Mouse (Mus musculus): ENCODE measurements around the gene Apol9a.
"Not testable (repeated sequence)": the region's sequence is repeated elsewhere in the genome, so short reads cannot be mapped to it uniquely, and the experiment has no call there.

Apol9a gene

DNA sequence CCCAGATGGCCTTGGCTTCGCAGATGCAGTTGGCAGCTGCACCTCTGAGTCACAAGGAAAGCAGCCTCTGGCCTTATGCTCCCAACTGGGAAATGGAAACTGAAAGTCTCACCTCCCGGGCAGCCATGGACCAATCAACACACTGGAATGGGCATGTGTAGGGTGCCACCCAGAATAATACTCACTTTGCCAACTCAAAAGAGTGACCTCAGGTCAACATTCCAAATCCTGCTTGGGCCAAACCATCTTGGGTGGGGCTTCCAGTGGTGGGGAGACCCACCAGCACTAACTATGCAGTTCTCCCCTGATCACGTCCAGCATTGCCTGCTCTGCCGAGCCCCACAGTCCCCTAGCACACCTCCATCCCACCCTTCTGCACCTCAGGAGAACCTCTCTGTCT lies at the start of gene Apol9a:
TSS of gene Apol9a (minus strand) at position 101 of the 400 bp plus-strand sequence.
- not testable (repeated sequence) for DNase-seq (ENCODE audit: low spot score in 2 of 2)

DNA sequence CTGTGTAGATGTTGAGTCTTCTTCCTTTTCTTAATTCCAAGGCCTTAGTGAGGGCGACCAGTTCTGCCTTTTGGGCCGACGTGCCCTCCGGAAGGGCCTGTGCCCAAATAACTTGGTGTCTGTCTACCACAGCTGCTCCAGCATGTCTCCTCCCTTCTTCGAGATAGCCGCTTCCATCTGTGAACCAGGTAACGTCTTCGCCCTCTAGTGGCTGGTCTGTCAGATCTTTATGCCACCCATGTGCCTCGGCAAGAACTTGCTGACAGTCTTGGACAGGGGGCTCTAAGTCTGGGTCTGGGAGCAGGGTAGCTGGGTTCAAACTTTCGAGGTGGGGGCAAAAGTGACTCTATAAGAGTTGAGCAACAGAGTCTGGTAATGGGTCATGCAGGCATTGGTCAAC lies 39.0 kb upstream of the Apol9a start:
- DNase-seq (ENCODE audit: low spot score in 2 of 2), result not testable (repeated sequence)

DNA sequence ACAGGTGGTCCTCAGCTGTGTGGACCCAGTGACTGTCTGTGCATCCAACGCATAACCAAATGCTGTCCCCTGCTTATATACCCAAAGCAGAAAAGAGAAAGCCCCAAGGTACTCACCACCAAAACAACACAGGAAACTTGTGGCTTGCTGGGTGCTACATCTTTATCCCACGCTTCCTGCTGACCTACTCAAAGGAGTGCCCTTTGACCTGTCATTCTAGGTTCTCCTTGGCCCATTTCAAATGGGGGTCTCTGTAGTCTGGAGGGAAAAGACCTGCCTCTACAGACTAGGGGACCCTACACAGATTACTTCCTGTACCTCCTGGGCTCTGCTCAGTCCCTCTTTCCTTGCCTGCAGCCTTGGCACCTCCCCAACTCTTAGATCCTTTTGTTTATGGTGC lies 36.5 kb upstream of the Apol9a start, which contains the start of gene Apol7b:
TSS of gene Apol7b (minus strand) at position 101 of the 400 bp plus-strand sequence.
- DNase-seq (ENCODE audit: low spot score in 2 of 2), result not testable (repeated sequence)

DNA sequence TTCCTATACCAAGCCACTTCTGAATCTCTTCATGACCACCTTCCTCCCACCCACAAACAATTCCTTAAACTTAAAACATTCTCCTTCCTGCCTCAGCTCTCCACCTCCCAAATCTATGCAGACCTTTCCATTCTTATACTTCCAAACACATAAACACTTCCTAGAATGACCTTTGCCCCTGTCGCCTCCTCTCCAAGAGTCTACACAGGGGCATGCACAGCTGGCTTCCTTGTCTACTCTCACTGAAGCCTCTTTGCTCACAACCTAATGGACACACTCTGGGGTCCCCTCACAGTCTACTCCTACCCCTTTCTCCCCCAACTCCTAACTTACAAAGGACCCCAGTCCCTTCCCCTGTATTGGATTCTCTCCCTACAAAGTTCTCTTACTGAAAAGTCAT lies 34.7 kb upstream of the Apol9a start:
- not testable (repeated sequence) for DNase-seq (ENCODE audit: low spot score in 2 of 2)

DNA sequence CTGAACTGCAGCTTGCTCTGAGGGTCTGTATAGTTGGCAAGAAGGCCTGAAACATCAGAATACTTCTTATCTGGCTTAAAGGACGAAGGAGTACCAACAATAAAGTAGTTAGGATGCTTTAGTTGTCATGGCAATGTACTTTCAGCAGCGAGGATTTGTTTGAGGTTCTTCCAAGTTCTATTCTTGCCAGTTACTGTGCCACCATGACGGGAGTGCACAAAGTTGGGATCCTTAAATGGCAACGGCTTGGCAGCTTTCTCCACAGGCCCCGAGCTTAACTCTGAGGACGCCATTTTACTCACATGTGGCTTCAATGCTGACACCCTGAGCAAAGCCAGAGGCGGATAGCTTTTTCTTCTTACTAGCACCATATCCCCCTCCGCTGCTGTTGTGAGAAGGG lies 33.8 kb upstream of the Apol9a start:
- peak in 1 of 2 experiments; percentile 6 for DNase-seq (ENCODE audit: low spot score in 2 of 2)

DNA sequence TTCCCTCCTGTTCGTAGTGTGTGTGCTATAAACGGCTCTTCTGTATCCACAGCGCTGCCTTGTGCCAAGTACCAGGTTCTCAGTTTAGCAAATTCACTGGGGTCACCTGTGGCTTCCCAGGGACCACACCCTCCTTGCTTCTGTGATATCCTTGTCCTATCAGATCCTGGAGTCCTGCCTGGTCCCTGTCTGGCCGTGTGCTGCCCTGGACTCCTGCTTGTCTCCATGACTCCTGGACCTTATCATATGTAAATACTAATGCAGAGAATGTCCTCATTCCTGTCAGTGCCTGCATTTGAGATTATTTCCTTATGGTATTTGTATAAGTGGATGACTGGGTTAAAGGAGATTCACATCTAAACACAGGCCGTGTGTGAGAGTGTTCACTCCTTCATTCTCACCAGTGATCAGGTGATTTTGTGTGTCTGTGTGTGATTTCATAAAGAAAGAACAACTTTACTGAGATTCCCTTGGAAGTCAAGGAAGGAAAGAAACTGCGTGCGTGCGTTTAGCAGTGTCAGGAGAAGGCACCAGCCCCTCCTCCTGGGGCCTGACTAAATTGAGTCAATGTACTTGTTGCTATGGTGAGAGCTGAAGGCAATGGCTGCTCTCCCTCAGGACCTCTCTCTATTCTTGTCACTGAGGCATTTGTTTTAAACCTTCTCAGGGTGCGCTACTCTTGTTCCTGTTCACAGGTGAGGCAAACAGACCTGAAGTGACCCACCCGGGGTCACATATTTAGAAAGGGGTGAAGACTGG lies 17.9 kb upstream of the Apol9a start:
- DNase-seq (ENCODE audit: low spot score in 2 of 2), result not testable (repeated sequence)

DNA sequence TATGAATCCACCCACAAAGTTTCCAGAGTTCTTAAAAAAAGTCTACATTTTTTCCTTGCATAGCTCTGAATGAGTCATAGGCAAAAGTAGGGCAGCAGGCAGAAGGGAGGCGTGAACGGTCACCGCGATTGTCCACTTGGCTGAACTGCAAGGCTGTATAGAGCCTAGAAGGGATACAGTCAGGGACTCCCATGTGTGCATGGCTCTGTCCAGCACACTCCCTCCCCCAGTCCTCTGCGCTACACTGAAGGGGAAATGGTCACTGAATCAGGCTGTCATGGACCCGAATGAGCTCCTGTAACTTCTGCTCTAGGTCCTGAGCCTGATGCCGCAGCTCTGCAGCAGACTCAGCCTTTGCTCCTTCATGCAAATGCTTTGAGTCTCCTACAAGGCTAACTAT lies 12.0 kb upstream of the Apol9a start:
- not testable (repeated sequence) for DNase-seq (ENCODE audit: low spot score in 2 of 2)

DNA sequence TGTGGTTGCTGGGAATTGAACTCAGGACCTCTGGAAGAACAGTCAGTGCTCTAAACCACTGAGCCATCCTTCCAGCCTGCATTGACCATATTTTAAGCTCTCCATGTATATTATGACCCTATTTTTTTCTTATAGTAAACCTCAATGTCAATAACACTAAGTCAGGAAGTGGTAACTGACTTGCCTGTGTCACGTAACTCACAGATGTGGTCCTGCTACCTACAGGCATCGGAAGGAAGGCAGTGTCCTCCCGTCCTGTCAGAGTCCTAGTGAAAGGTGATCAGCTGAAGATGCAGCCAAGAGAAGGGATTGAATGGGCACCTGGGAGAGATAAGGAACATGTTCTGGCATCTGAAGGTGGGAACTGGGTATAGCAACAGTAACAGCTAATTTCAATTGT lies 8.7 kb upstream of the Apol9a start:
- not testable (repeated sequence) for DNase-seq (ENCODE audit: low spot score in 2 of 2)

DNA sequence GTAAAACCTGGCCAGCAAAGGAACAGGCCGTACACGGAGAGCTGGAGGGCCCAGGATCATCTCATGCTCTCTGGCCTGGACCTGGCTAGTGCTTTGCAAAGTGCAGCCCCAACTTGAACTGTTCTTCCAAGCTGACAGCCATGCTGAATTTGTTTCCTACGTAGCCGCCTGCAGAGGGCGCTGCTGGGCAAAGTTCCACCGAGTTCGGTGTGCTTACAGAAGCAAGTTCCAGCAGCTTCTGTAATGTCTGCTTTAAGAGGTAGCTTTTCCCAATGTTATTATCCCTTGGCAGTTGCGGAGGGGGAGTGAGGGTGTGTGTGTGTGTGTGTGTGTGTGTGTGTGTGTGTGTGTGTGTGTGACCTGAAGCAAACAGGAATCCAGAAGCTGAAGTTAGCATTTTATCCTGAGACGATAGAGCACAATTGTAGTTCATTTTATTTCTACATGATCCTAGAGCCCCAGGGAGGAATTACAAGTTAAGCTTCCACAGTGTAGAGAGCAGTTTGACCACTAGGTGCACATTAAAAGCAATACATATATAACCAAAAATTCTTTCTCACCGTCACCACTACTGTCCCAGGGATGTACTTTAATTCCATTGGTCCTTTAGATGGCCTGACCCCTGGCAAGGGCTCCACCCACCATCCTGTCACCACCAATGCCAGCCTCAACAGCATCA lies 5.9 kb upstream of the Apol9a start:
- DNase-seq (ENCODE audit: low spot score in 2 of 2), result not testable (repeated sequence)

DNA sequence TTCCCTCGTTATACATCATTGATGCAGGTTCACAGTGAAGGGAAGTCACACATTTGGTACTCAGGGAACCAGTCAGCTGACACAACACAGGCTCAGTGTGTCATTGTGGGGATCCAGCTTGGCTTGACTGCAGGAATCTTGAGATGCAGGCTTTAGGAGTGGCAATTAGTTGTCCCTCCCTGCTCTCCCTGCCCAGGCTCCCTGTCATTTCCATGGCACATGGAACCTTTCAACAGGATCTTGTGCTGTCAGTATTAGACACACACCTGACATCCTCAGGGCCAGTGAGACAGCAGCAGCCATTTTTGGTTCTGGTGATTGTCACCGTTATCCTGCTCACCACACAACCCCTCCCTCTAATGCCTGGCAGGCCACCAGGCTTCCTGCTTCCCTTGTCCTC lies 4.7 kb upstream of the Apol9a start:
- not testable (repeated sequence) for DNase-seq (ENCODE audit: low spot score in 2 of 2)

DNA sequence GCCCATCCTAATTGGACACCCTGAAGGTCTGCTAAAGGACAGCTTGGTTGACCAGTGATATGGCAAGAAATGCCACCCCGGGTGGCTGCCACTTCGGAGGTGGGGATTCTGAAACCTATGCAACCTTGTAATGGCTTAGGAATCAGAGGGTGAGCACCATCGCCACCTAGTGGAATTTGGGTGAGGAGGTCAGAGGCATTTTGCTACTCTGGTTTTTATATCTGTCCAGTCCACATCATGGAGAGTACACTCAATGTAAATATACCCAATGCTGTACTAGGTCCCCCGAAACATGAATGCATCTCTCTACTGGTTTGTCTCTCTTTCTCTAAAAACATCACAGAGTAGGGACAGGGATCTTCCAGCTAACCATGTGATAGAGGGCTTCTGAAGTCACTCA lies 1.8 kb upstream of the Apol9a start:
- DNase-seq (ENCODE audit: low spot score in 2 of 2), result not testable (repeated sequence)

DNA sequence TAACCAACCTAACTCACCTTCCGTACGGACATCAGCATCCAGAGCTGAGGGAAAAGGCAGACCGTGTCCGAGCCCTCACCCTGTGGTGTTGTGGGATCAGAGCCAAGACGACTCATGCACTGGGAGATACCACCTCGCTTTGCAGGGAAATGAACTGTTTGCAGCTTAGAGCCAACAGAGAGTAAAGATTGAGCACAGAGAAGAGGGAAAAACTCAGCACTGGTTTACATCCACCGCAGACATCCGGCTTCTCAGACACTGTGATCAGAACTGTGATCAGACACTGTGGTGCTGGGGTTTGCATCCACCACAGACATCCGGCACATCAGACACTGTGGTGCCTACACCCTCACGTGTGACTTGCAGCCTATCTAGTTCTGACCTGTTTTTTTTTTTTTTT lies 4.6 kb downstream of the Apol9a start:
- not testable (repeated sequence) for DNase-seq (ENCODE audit: low spot score in 2 of 2)

DNA sequence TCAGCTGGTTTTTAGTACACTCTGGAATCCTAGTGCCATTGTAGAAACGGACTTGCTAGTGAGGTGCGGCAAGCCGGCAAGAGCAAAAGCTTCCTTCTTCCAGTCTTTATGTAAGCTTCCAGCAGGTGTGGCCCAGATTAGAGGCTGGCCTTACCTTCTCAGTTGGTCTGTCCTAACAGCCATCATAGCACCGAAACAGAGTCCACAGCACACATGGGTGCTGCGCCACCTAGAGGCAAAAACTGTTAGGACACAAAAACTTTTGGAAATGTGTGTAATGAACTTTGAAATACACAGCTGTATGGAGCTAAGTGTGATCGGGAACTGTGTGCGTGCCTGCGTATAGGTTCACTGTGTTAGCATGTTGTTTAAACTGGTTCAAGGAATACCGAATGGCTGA lies 11.9 kb downstream of the Apol9a start, which contains the start of gene Apol7a:
TSS of gene Apol7a (minus strand) at position 84 of the 400 bp plus-strand sequence.
- not testable (repeated sequence) for DNase-seq (ENCODE audit: low spot score in 2 of 2)

DNA sequence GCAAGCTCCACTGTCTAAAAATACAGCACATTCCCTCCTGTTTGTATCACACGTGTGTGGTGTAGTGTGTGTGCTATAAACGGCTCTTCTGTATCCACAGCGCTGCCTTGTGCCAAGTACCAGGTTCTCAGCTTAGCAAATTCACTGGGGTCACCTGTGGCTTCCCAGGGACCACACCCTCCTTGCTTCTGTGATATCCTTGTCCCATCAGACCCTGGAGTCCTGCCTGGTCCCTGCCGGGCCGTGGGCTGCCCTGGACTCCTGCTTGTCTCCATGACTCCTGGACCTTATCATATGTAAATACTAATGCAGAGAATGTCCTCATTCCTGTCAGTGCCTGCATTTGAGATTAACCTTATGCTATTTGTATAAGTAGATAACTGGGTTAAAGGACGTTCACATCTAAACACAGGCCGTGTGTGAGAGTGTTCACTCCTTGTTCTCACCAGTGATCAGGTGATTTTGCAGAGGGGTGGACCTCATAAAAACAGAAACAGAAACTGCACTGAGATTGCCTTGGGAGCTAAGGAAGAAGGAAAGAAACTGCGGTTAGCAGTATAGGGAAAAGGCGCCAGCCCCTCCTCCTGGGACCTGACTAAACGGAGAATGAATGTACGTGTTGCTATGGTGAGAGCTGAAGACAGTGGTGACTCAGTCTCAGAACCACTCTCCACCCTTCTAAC lies 13.3 kb downstream of the Apol9a start:
- DNase-seq (ENCODE audit: low spot score in 2 of 2), result not testable (repeated sequence)

DNA sequence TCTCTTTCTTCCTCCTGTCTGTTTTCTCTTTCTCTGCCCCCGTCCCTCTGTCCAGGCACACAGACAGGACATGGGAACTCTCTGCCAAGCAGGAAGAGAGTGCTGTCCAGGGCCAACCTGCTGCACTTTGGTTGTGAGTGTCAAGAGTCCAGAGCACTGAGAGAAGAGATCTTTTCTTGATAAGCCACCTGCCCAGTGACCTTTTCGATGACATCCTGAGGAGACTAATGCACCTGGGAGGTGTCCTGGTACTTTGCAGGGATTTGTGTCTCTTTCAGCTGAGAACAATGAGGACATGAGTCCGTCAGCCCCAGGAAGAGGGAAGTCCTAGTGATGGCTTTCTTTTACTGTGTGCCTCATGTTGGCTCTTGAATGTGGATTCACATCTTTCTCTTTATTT lies 17.1 kb downstream of the Apol9a start:
- not testable (repeated sequence) for DNase-seq (ENCODE audit: low spot score in 2 of 2)

DNA sequence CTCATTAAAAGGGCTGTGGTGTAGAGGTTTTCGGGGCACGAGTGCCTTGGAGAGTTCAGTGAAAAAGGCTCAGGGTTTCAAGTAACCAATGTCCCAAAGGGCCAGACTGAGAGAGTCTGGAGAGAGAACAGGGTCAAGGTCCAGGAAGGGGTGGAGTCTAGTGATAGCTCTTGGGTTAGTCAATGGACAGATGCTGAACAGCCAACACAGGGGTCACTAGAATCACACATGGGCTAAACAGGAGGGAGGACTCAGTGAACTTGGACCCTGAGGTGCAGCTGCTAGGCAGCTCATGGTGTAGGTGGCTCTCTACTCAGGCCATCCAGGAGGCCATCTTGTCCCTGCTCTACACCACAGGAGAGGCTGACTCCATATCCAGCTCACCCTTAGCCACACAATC lies 23.5 kb downstream of the Apol9a start:
- DNase-seq (ENCODE audit: low spot score in 2 of 2), result no peak

DNA sequence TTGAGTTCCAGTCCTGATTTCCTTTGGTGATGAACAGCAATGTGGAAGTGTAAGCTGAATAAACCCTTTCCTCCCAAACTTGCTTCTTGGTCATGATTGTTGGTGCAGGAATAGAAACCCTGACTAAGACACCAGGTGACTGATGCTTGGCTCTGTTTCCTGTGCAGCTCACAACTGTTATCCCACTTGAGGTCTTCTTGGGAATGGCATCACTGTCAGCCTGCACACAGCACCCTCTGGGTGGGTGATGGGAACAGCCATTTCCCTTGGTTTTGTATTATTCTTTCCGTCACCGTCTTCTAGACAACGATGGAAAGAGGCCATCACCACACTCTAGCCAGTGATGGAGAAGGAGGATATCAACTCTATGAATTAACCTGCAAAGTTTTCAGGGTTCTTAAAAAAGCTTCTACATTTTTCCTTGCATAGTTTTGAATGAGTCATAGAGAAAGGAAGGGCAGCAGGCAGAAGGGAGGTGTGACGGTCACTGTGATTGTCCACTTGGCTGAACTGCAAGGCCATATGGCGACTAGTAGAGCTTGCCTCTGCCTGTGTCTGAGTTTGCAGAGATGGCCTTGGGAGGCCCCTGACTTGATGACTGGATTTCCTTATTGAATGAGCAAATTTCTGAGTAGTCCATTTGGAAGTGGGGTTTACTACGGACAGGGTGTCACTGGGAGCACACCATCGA lies 26.4 kb downstream of the Apol9a start:
- no peak for DNase-seq (ENCODE audit: low spot score in 2 of 2)

DNA sequence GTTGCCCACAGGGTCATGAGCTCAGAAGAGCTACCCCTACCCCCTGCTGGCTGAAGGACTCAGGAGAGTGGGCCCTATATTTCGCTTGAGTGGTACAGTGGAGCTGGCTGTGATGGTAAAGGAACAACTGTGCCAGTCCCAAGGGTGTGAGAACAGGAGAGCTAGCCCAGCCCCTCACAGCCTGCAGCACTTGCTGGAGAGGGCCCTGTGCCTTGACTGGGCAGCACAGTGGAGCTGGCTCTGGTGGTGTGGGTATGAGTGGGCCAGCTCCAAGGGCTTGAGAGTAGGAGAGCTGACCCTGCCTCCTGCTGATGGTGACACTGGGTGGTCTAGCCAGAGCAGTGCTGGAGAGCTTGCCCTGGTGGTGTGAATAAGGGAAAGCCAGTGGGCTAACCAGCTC lies 28.1 kb downstream of the Apol9a start:
- no peak for DNase-seq (ENCODE audit: low spot score in 2 of 2)

DNA sequence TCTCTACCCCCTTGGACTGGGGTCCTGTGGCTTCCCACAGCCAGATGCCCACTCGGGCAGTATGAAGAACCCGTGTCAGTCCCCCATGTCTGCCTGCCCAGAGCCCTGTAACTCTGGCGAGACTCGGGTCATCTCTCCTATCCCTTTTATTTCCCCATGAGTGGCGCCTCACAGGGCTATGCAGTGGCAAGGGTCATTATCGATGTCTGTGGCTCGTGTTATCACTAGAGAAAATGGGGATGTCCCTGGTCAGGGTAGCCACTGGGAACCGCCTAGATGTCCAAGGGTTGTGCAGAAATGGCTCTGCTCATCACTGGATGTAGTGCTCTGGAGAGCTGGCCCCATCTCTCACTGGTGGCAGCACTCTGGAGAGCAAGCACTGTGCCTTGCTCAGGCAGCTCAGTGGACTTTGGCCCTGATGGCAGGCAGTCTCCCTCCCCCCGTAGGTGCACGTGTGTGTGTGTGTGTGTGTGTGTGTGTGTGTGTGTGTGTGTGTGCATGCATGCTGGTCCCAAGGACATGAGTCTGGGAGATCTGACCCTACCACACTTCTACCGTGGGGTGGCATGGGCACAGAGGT lies 28.6 kb downstream of the Apol9a start:
- DNase-seq (ENCODE audit: low spot score in 2 of 2), result no peak

DNA sequence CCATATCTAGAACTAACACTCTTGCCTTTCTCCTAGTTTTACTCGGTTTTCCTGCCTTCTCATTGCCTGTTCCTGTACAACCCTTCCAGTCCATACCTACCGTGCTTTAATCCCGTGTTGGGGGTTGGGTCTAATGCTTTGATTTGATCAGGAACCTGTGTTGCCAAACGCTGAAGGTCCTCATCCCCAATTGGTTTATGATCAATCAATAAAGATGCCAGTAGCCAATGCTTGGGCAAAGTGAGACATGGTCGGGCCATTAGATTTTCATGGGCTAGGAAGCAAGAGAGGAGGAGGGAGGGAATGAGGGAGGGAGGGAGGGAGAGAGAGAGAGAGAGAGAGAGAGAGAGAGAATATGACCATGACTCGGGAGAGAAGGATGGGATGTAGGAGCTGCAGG lies 29.5 kb downstream of the Apol9a start:
- no peak for DNase-seq (ENCODE audit: low spot score in 2 of 2)

DNA sequence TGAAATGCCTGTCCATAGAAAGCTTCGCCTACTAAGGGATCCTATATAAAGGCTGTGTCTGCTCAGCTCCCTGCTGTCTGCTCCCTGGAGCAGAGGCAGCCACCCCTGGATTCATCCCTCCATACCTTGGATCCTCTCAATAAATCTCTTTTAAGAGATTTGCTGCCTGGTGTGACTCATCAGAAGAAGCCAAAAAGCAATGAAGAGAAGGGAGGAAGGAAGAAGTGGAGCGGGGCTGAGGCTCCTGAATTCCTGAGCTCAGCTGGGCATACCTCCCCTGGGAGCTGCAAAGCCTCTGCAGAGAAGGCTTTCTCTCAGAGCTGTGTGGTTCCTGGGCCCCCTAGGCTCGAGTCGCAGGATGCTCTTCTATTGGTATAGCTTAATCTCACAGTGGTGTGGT lies 31.0 kb downstream of the Apol9a start:
- DNase-seq (ENCODE audit: low spot score in 2 of 2), result no peak
